In genomic region chr9:119598501-119598900, GRCm38 (mm10) we compare ENCODE assay signal across 35 mouse cellular contexts. TPM values are rescaled to one million over a fixed set of nuclear protein-coding genes. Genes with fewer than 3 reads are reported as not detected.
"Had no signal": no experiment of that assay in that cellular context is flagged by ENCODE, and none has a peak within 500 bp of the region (broad histone marks: within the 10 kb centered on the region; RNA-seq: fewer than 3 reads in every experiment).

No protein-coding gene starts in this region.

- H3K36me3 ChIP-seq: limb, embryonic 10.5 days; limb, embryonic 12.5 days; limb, embryonic 13.5 days; limb, embryonic 15.5 days; liver, embryonic 12.5 days; liver, embryonic 13.5 days; liver, embryonic 15.5 days; lung, embryonic 15.5 days; midbrain, embryonic 12.5 days; midbrain, embryonic 13.5 days; midbrain, embryonic 15.5 days; neural tube, embryonic 12.5 days had no signal

- ATAC-seq: liver, embryonic 12.5 days; liver, postnatal 0 days; lung, postnatal 0 days; midbrain, embryonic 13.5 days; midbrain, embryonic 15.5 days; midbrain, embryonic 16.5 days had no signal

- H3K9ac ChIP-seq: limb, embryonic 12.5 days; limb, embryonic 13.5 days; limb, embryonic 15.5 days; liver, embryonic 12.5 days; liver, embryonic 13.5 days; liver, embryonic 14.5 days; liver, embryonic 15.5 days; liver, postnatal 0 days; lung, embryonic 14.5 days; lung, embryonic 15.5 days; midbrain, embryonic 12.5 days; midbrain, embryonic 13.5 days; midbrain, embryonic 15.5 days; neural tube, embryonic 12.5 days had no signal

- DNase-seq: left cerebral cortex, postnatal 4 days; liver; liver, embryonic 13.5 days; liver, postnatal 0 days; lung, adult 18-20 months; lung, adult 2 months; lung, embryonic 14.5 days; lung, postnatal 10 days; lung, postnatal 14 days; lung, postnatal 36 days; lung, postnatal 4 days; midbrain, embryonic 14.5 days had no signal

- H3K4me1 ChIP-seq: limb, embryonic 10.5 days; limb, embryonic 12.5 days; limb, embryonic 13.5 days; limb, embryonic 15.5 days; liver, embryonic 12.5 days; liver, embryonic 13.5 days; liver, embryonic 15.5 days; megakaryocyte, embryonic 14.5 days; midbrain, embryonic 12.5 days; midbrain, embryonic 13.5 days; midbrain, embryonic 15.5 days; neural tube, embryonic 12.5 days had no signal

- H3K4me3 ChIP-seq: left cerebral cortex, adult 2 months; limb, embryonic 10.5 days; limb, embryonic 12.5 days; limb, embryonic 13.5 days; limb, embryonic 15.5 days; liver, embryonic 12.5 days; liver, embryonic 13.5 days; liver, embryonic 15.5 days; lung, embryonic 15.5 days; megakaryocyte, embryonic 14.5 days; midbrain, embryonic 12.5 days; midbrain, embryonic 13.5 days; midbrain, embryonic 15.5 days; neural tube, embryonic 12.5 days had no signal

- H3K9me3 ChIP-seq: limb, embryonic 10.5 days; limb, embryonic 15.5 days; liver, embryonic 12.5 days; liver, embryonic 15.5 days; lung, embryonic 15.5 days; midbrain, embryonic 12.5 days; midbrain, embryonic 13.5 days; midbrain, embryonic 15.5 days had no signal

- H3K4me2 ChIP-seq: limb, embryonic 12.5 days; limb, embryonic 13.5 days; limb, embryonic 15.5 days; liver, embryonic 11.5 days; liver, embryonic 12.5 days; liver, embryonic 13.5 days; liver, embryonic 15.5 days; lung, embryonic 14.5 days; lung, embryonic 15.5 days; midbrain, embryonic 12.5 days; midbrain, embryonic 13.5 days; midbrain, embryonic 15.5 days; neural tube, embryonic 12.5 days had no signal

- H3K27ac ChIP-seq: left cerebral cortex, adult 2 months; limb, embryonic 10.5 days; limb, embryonic 12.5 days; limb, embryonic 13.5 days; limb, embryonic 15.5 days; liver, embryonic 12.5 days; liver, embryonic 13.5 days; liver, embryonic 14.5 days; liver, embryonic 15.5 days; lung, embryonic 15.5 days; macrophage; midbrain, embryonic 12.5 days; midbrain, embryonic 13.5 days; midbrain, embryonic 15.5 days; neural tube, embryonic 12.5 days had no signal

- H3K27me3 ChIP-seq: limb, embryonic 13.5 days; limb, embryonic 15.5 days; liver, embryonic 12.5 days; liver, embryonic 13.5 days; liver, embryonic 15.5 days; lung, embryonic 15.5 days; midbrain, embryonic 12.5 days; midbrain, embryonic 13.5 days; midbrain, embryonic 15.5 days; neural tube, embryonic 12.5 days had no signal

RNA-seq across cellular contexts. Expression of gene Scn5a, which starts 19.7 kb away (rescaled TPM):
- total RNA-seq: liver, adult 2 months; megakaryocyte progenitor cell, adult 5-6 weeks; megakaryocyte, adult 5-6 weeks; megakaryocyte-erythroid progenitor cell, adult 5-6 weeks; monocyte, adult 5-6 weeks had no signal
- polyA plus RNA-seq: liver, adult 2 months; macrophage had no signal
